Mouse (Mus musculus): ENCODE measurements around the gene Lzts2. TPM values are rescaled to one million over a fixed set of nuclear protein-coding genes. Genes with fewer than 3 reads are reported as not detected.
A peak's percentile ranks its signal among the peaks of the same experiment; 100 is the strongest.

Lzts2 gene
- polyA plus RNA-seq, 1 experiment from 2014 or later = 1.4 TPM

GRCm38 (mm10) chr19:45046523-45047321, 32.5 kb downstream of the Lzts2 start:
- H3K27ac ChIP-seq = peak overlapping the region; percentile 81; the same call in 1 of the 2 replicates
- H3K4me3 ChIP-seq (ENCODE audit: inconsistent target) = peak overlapping the region; percentile 67
- 4% methylated on average over 34 of the region's 34 CpGs for WGBS (ENCODE audit: missing documents)
- H3K36me3 ChIP-seq (ENCODE audit: inconsistent target) = peaks cover 11% of the 10 kb centered on the region; the same call in 1 of the 2 replicates
- H3K79me2 ChIP-seq (ENCODE audit: inconsistent target) = peaks cover 10% of the 10 kb centered on the region; the same call in 1 of the 2 replicates

- Histone ChIP-seq H3K79me2 (ENCODE audit: inconsistent target) (peaks cover 10% of the 10 kb centered on the region; the same call in 1 of the 2 replicates), H3K4me3 (ENCODE audit: inconsistent target) (peak within 1 kb of the TSS; percentile 67), H3K27ac (peak within 1 kb of the TSS; percentile 81), H3K36me3 (ENCODE audit: inconsistent target) (peaks cover 18% of the 10 kb centered on the region; the same call in 1 of the 2 replicates)
- under 1% methylated on average over 26 of the region's 26 CpGs for WGBS (ENCODE audit: missing documents)
These were observed 33.3 kb downstream of the Lzts2 start, which contains the start of gene Sfxn3 for GRCm38 (mm10) chr19:45047417-45047934. TSS of gene Sfxn3 (plus strand) at chr19:45047503.

- peak overlapping the region; percentile 67 for H3K4me3 ChIP-seq (ENCODE audit: inconsistent target)
- peak overlapping the region; percentile 81 for H3K27ac ChIP-seq
- peaks cover 10% of the 10 kb centered on the region; the same call in 1 of the 2 replicates for H3K79me2 ChIP-seq (ENCODE audit: inconsistent target)
- WGBS (ENCODE audit: missing documents) = 6% methylated on average over 11 of the region's 11 CpGs
- peaks cover 24% of the 10 kb centered on the region for H3K36me3 ChIP-seq (ENCODE audit: inconsistent target)
These were observed 33.9 kb downstream of the Lzts2 start for GRCm38 (mm10) chr19:45047935-45048643.

GRCm38 (mm10) chr19:45048644-45049365, 34.6 kb downstream of the Lzts2 start:
- Histone ChIP-seq H3K27ac (peak overlapping the region; percentile 81), H3K4me3 (ENCODE audit: inconsistent target) (peak overlapping the region; percentile 67), H3K79me2 (ENCODE audit: inconsistent target) (peaks cover 10% of the 10 kb centered on the region; the same call in 1 of the 2 replicates), H3K36me3 (ENCODE audit: inconsistent target) (peaks cover 31% of the 10 kb centered on the region)
- 96% methylated on average over 7 of the region's 12 CpGs for WGBS (ENCODE audit: missing documents)

- Histone ChIP-seq H3K36me3 (ENCODE audit: inconsistent target) (peaks cover 32% of the 10 kb centered on the region), H3K79me2 (ENCODE audit: inconsistent target) (peaks cover 10% of the 10 kb centered on the region; the same call in 1 of the 2 replicates), H3K27ac (no peak overlapping the region), H3K4me3 (ENCODE audit: inconsistent target) (no peak overlapping the region)
- WGBS (ENCODE audit: missing documents) = 68% methylated on average over 9 of the region's 9 CpGs
These were observed 35.3 kb downstream of the Lzts2 start for GRCm38 (mm10) chr19:45049523-45049922.

GRCm38 (mm10) chr19:45053451-45053850, 39.2 kb downstream of the Lzts2 start:
- Histone ChIP-seq H3K79me2 (ENCODE audit: inconsistent target) (peaks cover 6% of the 10 kb centered on the region; the same call in 1 of the 2 replicates), H3K4me3 (ENCODE audit: inconsistent target) (no peak overlapping the region), H3K36me3 (ENCODE audit: inconsistent target) (peaks cover 32% of the 10 kb centered on the region), H3K27ac (no peak overlapping the region)
- 95% methylated on average over 8 of the region's 8 CpGs for WGBS (ENCODE audit: missing documents)

GRCm38 (mm10) chr19:45054892-45055690, 40.9 kb downstream of the Lzts2 start:
- Histone ChIP-seq H3K4me3 (ENCODE audit: inconsistent target) (no peak overlapping the region), H3K79me2 (ENCODE audit: inconsistent target) (no peaks in the 10 kb centered on the region), H3K36me3 (ENCODE audit: inconsistent target) (peaks cover 32% of the 10 kb centered on the region), H3K27ac (no peak overlapping the region)
- 63% methylated on average over 6 of the region's 6 CpGs for WGBS (ENCODE audit: missing documents)

GRCm38 (mm10) chr19:45056364-45056763, 42.1 kb downstream of the Lzts2 start:
- H3K4me3 ChIP-seq (ENCODE audit: inconsistent target) = no peak overlapping the region
- WGBS (ENCODE audit: missing documents) = 39% methylated on average over 4 of the region's 4 CpGs
- H3K36me3 ChIP-seq (ENCODE audit: inconsistent target) = peaks cover 24% of the 10 kb centered on the region

GRCm38 (mm10) chr19:45056908-45057698, 42.9 kb downstream of the Lzts2 start:
- H3K4me3 ChIP-seq (ENCODE audit: inconsistent target) = peak overlapping the region; percentile 60
- 52% methylated on average over 7 of the region's 7 CpGs for WGBS (ENCODE audit: missing documents)
- H3K27ac ChIP-seq = peak overlapping the region; percentile 92

More at GRCm38 (mm10) chr19:45056364-45056763, 42.1 kb downstream of the Lzts2 start:
- Histone ChIP-seq H3K79me2 (ENCODE audit: inconsistent target) (no peaks in the 10 kb centered on the region), H3K27ac (no peak overlapping the region)

GRCm38 (mm10) chr19:45057724-45058112, 43.5 kb downstream of the Lzts2 start:
- H3K27ac ChIP-seq = peak overlapping the region; percentile 92
- 23% methylated on average over 7 of the region's 7 CpGs for WGBS (ENCODE audit: missing documents)

More at GRCm38 (mm10) chr19:45056908-45057698, 42.9 kb downstream of the Lzts2 start:
- Histone ChIP-seq H3K79me2 (ENCODE audit: inconsistent target) (no peaks in the 10 kb centered on the region), H3K36me3 (ENCODE audit: inconsistent target) (peaks cover 18% of the 10 kb centered on the region)

GRCm38 (mm10) chr19:45058113-45058839, 44.1 kb downstream of the Lzts2 start:
- no peaks in the 10 kb centered on the region for H3K79me2 ChIP-seq (ENCODE audit: inconsistent target)
- H3K27ac ChIP-seq = peak overlapping the region; percentile 92
- peaks cover 6% of the 10 kb centered on the region for H3K36me3 ChIP-seq (ENCODE audit: inconsistent target)
- under 1% methylated on average over 34 of the region's 34 CpGs for WGBS (ENCODE audit: missing documents)
- H3K4me3 ChIP-seq (ENCODE audit: inconsistent target) = peak overlapping the region; percentile 60

More at GRCm38 (mm10) chr19:45057724-45058112, 43.5 kb downstream of the Lzts2 start:
- H3K79me2 ChIP-seq (ENCODE audit: inconsistent target) = no peaks in the 10 kb centered on the region
- H3K36me3 ChIP-seq (ENCODE audit: inconsistent target) = peaks cover 12% of the 10 kb centered on the region
- peak overlapping the region; percentile 60 for H3K4me3 ChIP-seq (ENCODE audit: inconsistent target)

- Histone ChIP-seq H3K4me3 (ENCODE audit: inconsistent target) (peak overlapping the region; percentile 60), H3K79me2 (ENCODE audit: inconsistent target) (no peaks in the 10 kb centered on the region), H3K27ac (peak overlapping the region; percentile 92), H3K36me3 (ENCODE audit: inconsistent target) (peaks cover under 1% of the 10 kb centered on the region; the same call in 1 of the 2 replicates)
- 4% methylated on average over 14 of the region's 14 CpGs for WGBS (ENCODE audit: missing documents)
These were observed 44.6 kb downstream of the Lzts2 start for GRCm38 (mm10) chr19:45058841-45059240.
